Mouse (Mus musculus) thymus, postnatal 0 days (tissue): Measurements from ENCODE around the gene Vsig2. TPM values are rescaled to one million over a fixed set of nuclear protein-coding genes. Genes with fewer than 3 reads are reported as not detected.

Experiments
- DNase-seq: peaks from one replicate; pipeline ENCODE4 v3.0.0-alpha.2; 2015; ENCODE audit warnings: low spot score
- polyA plus RNA-seq: library from polyadenylated mRNA; unstranded; fragments of >200 nt; fragmentation: Nextera tagmentation; extraction: Ambion mirVana; gene quantifications from 2 replicates; pipeline ENCODE4 v1.2.1, GENCODE M21; 2015

Gene Vsig2
- polyA plus RNA-seq, 1 experiment from 2014 or later, result 1.1 TPM

- no peak for DNase-seq
Observed at GRCm38 (mm10) chr9:37560617-37561016, 21.6 kb downstream of the Vsig2 start.

GRCm38 (mm10) chr9:37563805-37564204 lies 24.8 kb downstream of the Vsig2 start:
- DNase-seq, result no peak

- no peak for DNase-seq
Observed at GRCm38 (mm10) chr9:37567019-37567418, 28.0 kb downstream of the Vsig2 start.

GRCm38 (mm10) chr9:37567454-37567853 lies 28.4 kb downstream of the Vsig2 start:
- DNase-seq, result no peak

DNA sequence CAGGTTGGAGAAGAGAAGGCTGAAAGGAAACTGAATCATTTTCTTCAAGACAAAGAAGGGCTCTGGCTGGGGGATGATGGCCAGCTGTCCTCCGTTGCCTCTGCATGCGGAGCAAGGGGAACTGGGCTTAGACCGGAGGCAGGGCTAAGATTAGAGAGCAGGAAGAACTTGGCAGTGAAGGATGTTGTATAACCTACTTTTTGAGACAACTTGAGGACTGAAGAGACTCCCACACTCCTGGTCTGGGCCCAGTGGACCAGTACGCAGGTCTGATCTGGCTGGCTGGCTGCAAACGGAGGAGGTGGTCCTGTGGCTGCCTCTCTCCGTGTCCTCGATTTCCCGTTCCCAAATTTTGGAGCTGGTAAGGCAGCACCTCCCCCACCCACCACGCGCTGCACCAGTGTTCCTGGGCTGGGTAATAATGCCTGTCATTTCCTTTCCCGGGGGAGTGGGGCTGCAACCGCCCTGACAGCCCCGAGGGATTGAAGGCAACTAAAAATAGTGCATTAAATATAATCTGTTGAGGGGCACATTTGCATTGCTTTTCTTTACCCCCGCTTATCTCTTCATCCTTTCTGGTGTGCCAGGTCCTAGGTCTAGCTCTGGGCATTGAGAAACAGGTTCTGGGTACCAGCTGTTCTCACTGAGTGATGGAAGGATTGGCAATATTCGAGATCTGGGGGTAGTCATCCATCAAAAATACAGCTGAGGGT lies 29.0 kb downstream of the Vsig2 start:
- no peak for DNase-seq

DNA sequence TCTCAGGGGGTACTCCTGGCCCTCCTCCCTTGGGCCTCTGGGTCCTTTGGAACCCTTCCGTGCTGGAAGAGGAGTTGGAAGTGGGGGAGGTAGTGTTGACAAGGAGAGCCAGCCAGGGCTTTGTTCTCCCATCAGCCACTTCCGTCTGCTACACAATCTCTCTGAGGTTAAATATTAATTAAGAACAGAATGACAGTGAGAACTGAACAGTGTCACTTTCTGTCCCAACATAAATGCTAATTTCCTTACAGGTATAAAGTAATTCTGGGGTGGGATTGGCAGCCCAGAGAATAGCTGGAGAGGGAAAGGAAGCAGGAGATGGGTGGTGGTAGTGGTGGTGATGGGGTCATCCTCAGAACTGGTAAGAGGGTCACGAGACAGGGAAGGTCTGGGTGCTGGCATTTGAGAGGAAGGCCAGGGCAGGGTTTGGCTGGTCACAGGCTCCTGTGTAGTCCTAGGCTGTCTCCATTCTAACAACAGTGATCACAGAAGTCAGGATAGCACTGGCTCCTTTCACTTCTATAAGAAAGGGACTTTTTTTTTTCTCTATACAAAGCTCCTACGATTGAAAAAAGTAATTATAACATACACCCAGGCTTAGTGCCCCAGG lies 29.7 kb downstream of the Vsig2 start:
- no peak for DNase-seq

- no peak for DNase-seq
Observed at GRCm38 (mm10) chr9:37569231-37569835, 30.3 kb downstream of the Vsig2 start.

DNA sequence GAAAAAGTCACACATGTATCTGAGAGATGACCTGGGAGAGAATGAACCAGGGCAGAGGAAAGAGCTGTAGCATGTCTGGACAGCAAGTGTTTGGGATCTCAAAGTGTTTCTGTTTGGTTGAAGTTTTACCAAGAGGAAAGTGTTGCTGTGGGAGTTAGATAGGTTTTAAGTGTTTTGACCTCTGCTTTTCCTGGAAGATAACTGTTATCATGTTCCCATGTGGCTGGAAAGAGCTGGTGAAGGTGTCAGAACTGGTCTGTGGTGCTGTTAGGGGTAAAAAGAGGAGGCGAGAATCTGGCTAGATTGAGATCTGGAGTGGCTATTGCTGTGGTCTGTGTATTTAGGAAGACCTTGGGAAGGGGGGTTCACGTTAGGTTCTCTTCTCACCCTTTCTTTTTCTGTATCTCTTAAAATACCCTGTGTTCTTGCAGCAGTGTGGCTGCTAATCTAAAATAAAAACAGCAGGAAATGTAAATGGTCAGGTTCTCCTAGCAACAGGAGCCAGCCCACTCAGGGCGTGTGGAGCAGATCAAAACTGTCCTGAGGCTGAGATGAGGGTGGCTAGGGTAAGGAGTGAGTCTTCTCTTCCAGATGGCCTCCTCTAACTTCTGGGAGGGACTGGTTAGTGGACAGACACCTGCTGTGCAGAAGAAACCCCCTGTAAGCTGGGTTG lies 33.3 kb downstream of the Vsig2 start:
- DNase-seq, result no peak

- peak; percentile 49 for DNase-seq
Observed at GRCm38 (mm10) chr9:37576436-37576930, 37.4 kb downstream of the Vsig2 start.

- DNase-seq, result no peak
Observed at GRCm38 (mm10) chr9:37583594-37583993, 44.5 kb downstream of the Vsig2 start.

DNA sequence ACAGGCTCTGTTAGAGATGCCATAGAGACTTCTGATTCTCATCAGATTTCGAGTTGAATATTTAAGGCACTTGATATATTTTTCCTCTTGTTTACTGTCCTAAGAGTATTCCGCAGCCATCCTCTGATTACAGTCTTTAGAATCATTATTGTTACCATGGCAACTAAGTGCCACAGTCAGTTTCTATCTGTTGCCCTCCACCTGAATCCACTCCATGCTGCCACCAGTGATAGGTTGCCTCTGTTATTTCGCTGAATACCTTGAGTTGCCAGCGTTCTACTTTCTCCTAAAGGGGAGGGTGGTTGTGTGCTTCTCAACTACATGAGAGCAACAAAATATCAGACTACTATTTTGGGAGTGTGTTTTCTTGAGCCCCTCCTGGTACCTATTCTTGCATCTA lies 47.7 kb downstream of the Vsig2 start:
- DNase-seq, result no peak

GRCm38 (mm10) chr9:37590381-37590780 lies 51.3 kb downstream of the Vsig2 start:
- no peak for DNase-seq

- no peak for DNase-seq
Observed at GRCm38 (mm10) chr9:37592025-37592424, 53.0 kb downstream of the Vsig2 start.

GRCm38 (mm10) chr9:37592633-37593032 lies 53.6 kb downstream of the Vsig2 start:
- no peak for DNase-seq

DNA sequence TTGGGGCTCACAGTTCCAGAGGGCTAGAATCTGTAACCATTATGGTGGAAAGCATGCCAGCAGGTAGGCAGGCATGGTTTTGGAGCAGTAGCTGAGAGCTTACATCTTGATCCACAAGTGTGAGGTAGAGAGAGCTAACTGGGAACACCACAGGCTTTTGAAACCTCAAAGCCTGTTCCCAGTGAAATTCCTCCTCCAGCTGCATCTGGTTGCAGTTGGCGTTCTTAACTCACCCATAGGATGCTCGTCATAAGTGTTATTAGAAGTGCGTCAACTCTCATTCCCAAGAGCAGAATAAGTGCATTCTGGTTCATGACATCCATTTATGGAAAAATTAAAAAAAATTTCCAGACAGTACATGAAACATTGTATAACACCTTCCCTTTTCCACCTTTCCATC lies 54.6 kb downstream of the Vsig2 start:
- no peak for DNase-seq

Other genes with a start within 250 kb of the Vsig2 start
- 11.2 and 14.6 TPM in 2 replicates for gene Ccdc15, start 190.8 kb upstream of the Vsig2 start, polyA plus RNA-seq
- gene Hepacam, start 171.9 kb upstream of the Vsig2 start, polyA plus RNA-seq, result 0.10 TPM in 1 of 2 replicates, not detected in the other
- gene Robo4, start 137.4 kb upstream of the Vsig2 start, polyA plus RNA-seq, result 2.5 and 3.4 TPM in 2 replicates
- 0.14 and 0.23 TPM in 2 replicates for gene Robo3, start 106.0 kb upstream of the Vsig2 start, polyA plus RNA-seq
- 15.5 and 16.7 TPM in 2 replicates for gene Msantd2, start 49.9 kb upstream of the Vsig2 start, polyA plus RNA-seq
- gene Esam, start 11.2 kb upstream of the Vsig2 start, polyA plus RNA-seq, result 17.2 and 18.1 TPM in 2 replicates
- gene Nrgn, start 13.6 kb downstream of the Vsig2 start, polyA plus RNA-seq, result 6.8 and 8.4 TPM in 2 replicates
- 10.7 and 11.2 TPM in 2 replicates for gene Siae, start 16.4 kb downstream of the Vsig2 start, polyA plus RNA-seq
- 2.8 and 4.3 TPM in 2 replicates for gene Spa17, start 74.5 kb downstream of the Vsig2 start, polyA plus RNA-seq
- gene Tbrg1, start 118.1 kb downstream of the Vsig2 start, polyA plus RNA-seq, result 111 and 115 TPM in 2 replicates
- not detected in 2 replicates for gene Panx3, start 130.0 kb downstream of the Vsig2 start, polyA plus RNA-seq
- not detected in 2 replicates for gene Olfr160, start 177.0 kb downstream of the Vsig2 start, polyA plus RNA-seq
- gene Olfr874, start 205.9 kb downstream of the Vsig2 start, polyA plus RNA-seq, result not detected in 2 replicates
- not detected in 2 replicates for gene Olfr875, start 232.6 kb downstream of the Vsig2 start, polyA plus RNA-seq